Mouse (Mus musculus) MEL (cell line): ENCODE data around the gene Lrba. TPM values are rescaled to one million over a fixed set of nuclear protein-coding genes. Genes with fewer than 3 reads are reported as not detected.

ENCODE experiments used
- DNase-seq: peaks from one replicate; pipeline ENCODE4 v3.0.0; 2011; ENCODE audit warnings: low read depth, low spot score
- H3K27ac ChIP-seq: 2 replicates; pipeline ENCODE4 v1.5.1; 2012; ENCODE audit warnings: low read depth, mild to moderate bottlenecking, control low read depth, low read length, moderate library complexity; ENCODE audit not compliant: control insufficient read depth
- H3K27me3 ChIP-seq, 2 experiments: fragments of 150-350 bp in 1 of 2; sonication (generic) in 1 of 2; 2 replicates each; pipeline ENCODE4 v1.6.1; 2012; ENCODE audit warnings: low read length in 2 of 2, mild to moderate bottlenecking in 2 of 2, improper control_type of control experiment in 1 of 2, moderate library complexity in 1 of 2; ENCODE audit not compliant: insufficient read depth in 2 of 2, control insufficient read depth in 1 of 2
- H3K36me3 ChIP-seq, 2 experiments: 2 replicates each; pipeline ENCODE4 v1.6.1; 2012 to 2014; ENCODE audit warnings: low read length in 2 of 2, improper control_type of control experiment in 1 of 2, inconsistent platforms in 1 of 2, mild to moderate bottlenecking in 1 of 2; ENCODE audit not compliant: insufficient read depth in 2 of 2, control insufficient read depth in 1 of 2
- H3K4me1 ChIP-seq, 2 experiments: fragments of 150-350 bp in 1 of 2; sonication (generic) in 1 of 2; 2 replicates each; pipeline ENCODE4 v1.6.1; 2012; ENCODE audit warnings: low read length in 2 of 2, improper control_type of control experiment in 1 of 2, mild to moderate bottlenecking in 1 of 2; ENCODE audit not compliant: insufficient read depth in 2 of 2, control insufficient read depth in 1 of 2
- H3K4me3 ChIP-seq, 2 experiments: fragments of 150-350 bp in 1 of 2; sonication (generic) in 1 of 2; 2 replicates each; pipeline ENCODE4 v1.5.1; 2012; ENCODE audit warnings: low read depth in 2 of 2, low read length in 2 of 2, mild to moderate bottlenecking in 2 of 2, moderate library complexity in 2 of 2, control low read depth in 1 of 2, improper control_type of control experiment in 1 of 2; ENCODE audit not compliant: control insufficient read depth in 1 of 2, insufficient read depth in 1 of 2
- H3K79me2 ChIP-seq: 2 replicates; pipeline ENCODE4 v1.6.1; 2012; ENCODE audit warnings: mild to moderate bottlenecking, low read length, moderate library complexity; ENCODE audit not compliant: control insufficient read depth, poor library complexity, insufficient read depth
- H3K9ac ChIP-seq: 2 replicates; pipeline ENCODE4 v1.6.1; 2012; ENCODE audit warnings: low read depth, mild to moderate bottlenecking, control low read depth, low read length, moderate library complexity; ENCODE audit not compliant: control insufficient read depth, poor library complexity, severe bottlenecking
- H3K9me3 ChIP-seq: fragments of 150-350 bp; sonication (generic); replicated peaks from 2 replicates; pipeline ENCODE4 v1.6.1; 2012; ENCODE audit warnings: mild to moderate bottlenecking, low read length, improper control_type of control experiment, moderate library complexity; ENCODE audit not compliant: insufficient read depth
- CHD1 ChIP-seq: IDR thresholded peaks from 2 replicates; pipeline ENCODE4 v1.6.1; 2012; ENCODE audit warnings: low read depth, mild to moderate bottlenecking, inconsistent platforms, low read length, improper control_type of control experiment
- CHD2 ChIP-seq: IDR thresholded peaks from 2 replicates; pipeline ENCODE4 v1.6.1; 2011; ENCODE audit warnings: low read length, improper control_type of control experiment
- EP300 ChIP-seq, 2 experiments: IDR thresholded peaks; 2 replicates each; pipeline ENCODE4 v1.6.1; 2011; ENCODE audit warnings: improper control_type of control experiment in 2 of 2, low read length in 2 of 2, low read depth in 1 of 2, mild to moderate bottlenecking in 1 of 2
- ETS1 ChIP-seq: IDR thresholded peaks from 2 replicates; pipeline ENCODE4 v1.6.1; 2012; ENCODE audit warnings: low read depth, mild to moderate bottlenecking, inconsistent platforms, low read length, improper control_type of control experiment, moderate library complexity
- GABPA ChIP-seq: IDR thresholded peaks from 2 replicates; pipeline ENCODE4 v1.6.1; 2012; ENCODE audit warnings: low read depth, mild to moderate bottlenecking, inconsistent platforms, low read length, improper control_type of control experiment, moderate library complexity
- GATA1 ChIP-seq: IDR thresholded peaks from 2 replicates; pipeline ENCODE4 v1.6.1; 2011; ENCODE audit warnings: low read depth, low read length, improper control_type of control experiment
- HCFC1 ChIP-seq: IDR thresholded peaks from 2 replicates; pipeline ENCODE4 v1.6.1; 2012; ENCODE audit warnings: low read depth, mild to moderate bottlenecking, inconsistent platforms, low read length, improper control_type of control experiment, moderate library complexity
- MAX ChIP-seq: IDR thresholded peaks from 2 replicates; pipeline ENCODE4 v1.6.1; 2011; ENCODE audit warnings: low read length, improper control_type of control experiment
- MEF2A ChIP-seq: IDR thresholded peaks from 2 replicates; pipeline ENCODE4 v1.6.1; 2014; ENCODE audit warnings: low read depth, mild to moderate bottlenecking, inconsistent platforms, low read length, improper control_type of control experiment; ENCODE audit not compliant: poor library complexity, insufficient replicate concordance, severe bottlenecking; ENCODE audit errors: extremely low read depth
- MYB ChIP-seq: IDR thresholded peaks from 2 replicates; pipeline ENCODE4 v1.6.1; 2011; ENCODE audit warnings: mild to moderate bottlenecking, low read depth, low read length, improper control_type of control experiment
- NELFE ChIP-seq: IDR thresholded peaks from 2 replicates; pipeline ENCODE4 v1.6.1; 2011; ENCODE audit warnings: low read depth, low read length, improper control_type of control experiment
- NRF1 ChIP-seq: IDR thresholded peaks from 2 replicates; pipeline ENCODE4 v1.6.1; 2014; ENCODE audit warnings: low read depth, mild to moderate bottlenecking, inconsistent platforms, low read length, improper control_type of control experiment, moderate library complexity; ENCODE audit not compliant: poor library complexity, insufficient read depth, severe bottlenecking
- POLR2A ChIP-seq, 2 experiments: IDR thresholded peaks; 2 replicates each; pipeline ENCODE4 v1.6.1; 2011 to 2012; ENCODE audit warnings: low read length in 2 of 2, mild to moderate bottlenecking in 2 of 2, control low read depth in 1 of 2, improper control_type of control experiment in 1 of 2, low read depth in 1 of 2, moderate library complexity in 1 of 2; ENCODE audit not compliant: control insufficient read depth in 1 of 2, insufficient read depth in 1 of 2, poor library complexity in 1 of 2
- POLR2AphosphoS2 ChIP-seq: IDR thresholded peaks from 2 replicates; pipeline ENCODE4 v1.6.1; 2011; ENCODE audit warnings: low read length, improper control_type of control experiment
- RAD21 ChIP-seq: IDR thresholded peaks from 2 replicates; pipeline ENCODE4 v1.6.1; 2011; ENCODE audit warnings: mild to moderate bottlenecking, low read depth, low read length, improper control_type of control experiment
- TAL1 ChIP-seq: IDR thresholded peaks from 2 replicates; pipeline ENCODE4 v1.6.1; 2012; ENCODE audit warnings: mild to moderate bottlenecking, inconsistent platforms, low read length, moderate library complexity, mixed read lengths
- UBTF ChIP-seq: IDR thresholded peaks from 2 replicates; pipeline ENCODE4 v1.6.1; 2012; ENCODE audit warnings: low read depth, mild to moderate bottlenecking, inconsistent platforms, low read length, improper control_type of control experiment, moderate library complexity, borderline replicate concordance; ENCODE audit not compliant: insufficient read depth
- USF1 ChIP-seq: IDR thresholded peaks from 2 replicates; pipeline ENCODE4 v1.6.1; 2014; ENCODE audit warnings: low read depth, mild to moderate bottlenecking, inconsistent platforms, low read length, improper control_type of control experiment, moderate library complexity
- polyA plus RNA-seq, 2 experiments: library from polyadenylated mRNA; stranded (reverse) in 1 of 2; unstranded in 1 of 2; fragments of >175 nt in 1 of 2; fragments of >200 nt in 1 of 2; gene quantifications; 2 replicates each; pipeline versions ENCODE4 v1.2.1 to v1.2.4; 2012; ENCODE audit warnings: low replicate concordance in 2 of 2, low read depth in 1 of 2; ENCODE audit not compliant: insufficient read length in 2 of 2, insufficient read depth in 1 of 2, missing spikeins in 1 of 2
- total RNA-seq: library from RNA; depleted of rRNA; stranded (reverse); fragments of 300-350 nt; gene quantifications from 2 replicates; pipeline ENCODE4 v1.2.3, GENCODE M21; 2012

The Lrba gene
- total and polyA plus RNA-seq, 3 experiments = 10.9 to 17.9 TPM; not detected in 1

DNA sequence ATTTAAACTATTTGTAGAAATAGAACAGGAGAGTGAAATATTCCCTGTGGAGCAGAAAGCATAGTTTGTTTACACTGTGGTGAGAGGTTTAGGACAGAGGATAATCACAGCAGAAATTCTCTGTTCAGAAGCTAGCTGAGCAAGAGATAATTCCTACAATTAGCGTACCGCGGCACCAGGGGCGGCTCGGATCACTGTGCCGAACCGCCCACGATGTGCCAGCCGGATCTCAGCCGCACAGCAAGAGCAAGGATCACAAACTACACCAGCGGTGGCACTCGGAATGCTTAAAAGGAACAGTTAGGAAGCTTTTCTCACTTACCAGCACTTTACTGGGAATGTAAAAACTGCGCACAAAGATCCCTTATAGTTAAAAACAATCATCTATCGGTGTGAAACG is 28.5 kb upstream of the Lrba start:
- Histone ChIP-seq H3K27me3 (no peaks in the 10 kb centered on the region), H3K4me1 (no peaks in the 10 kb centered on the region), H3K9me3 (no peaks in the 10 kb centered on the region), H3K9ac (no peak overlapping the region), H3K36me3 (no peaks in the 10 kb centered on the region), H3K79me2 (no peaks in the 10 kb centered on the region), H3K27ac (no peak overlapping the region), H3K4me3 (no peak overlapping the region)
- DNase-seq = no peak
- TF ChIP-seq GABPA (no peak), RAD21 (no peak), CHD2 (no peak), MYB (no peak), MEF2A (no peak), NELFE (no peak), HCFC1 (no peak), MAX (no peak), TAL1 (no peak), POLR2AphosphoS2 (no peak), USF1 (no peak)
- TF ChIP-seq, all 39 proteins: peak for 0

DNA sequence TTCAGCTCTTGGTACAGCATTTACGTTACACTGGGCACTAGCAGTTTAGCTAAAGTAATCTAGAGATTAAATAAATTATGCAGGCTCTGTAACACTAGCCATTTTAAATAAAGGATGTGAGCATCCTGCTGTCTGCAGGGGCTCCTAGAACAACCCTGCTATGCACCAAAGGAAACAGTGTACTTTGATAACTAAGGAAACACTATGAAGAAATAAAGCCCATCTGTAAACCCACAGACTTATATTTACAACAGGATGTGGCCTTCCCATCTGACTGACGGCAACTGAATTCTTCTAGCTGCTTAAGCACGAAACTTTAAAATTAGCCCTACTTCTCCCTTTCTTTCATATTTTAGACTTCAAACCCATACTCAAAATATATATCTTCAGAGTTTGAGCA is 28.0 kb upstream of the Lrba start:
- H3K36me3 ChIP-seq = no peaks in the 10 kb centered on the region
- DNase-seq = no peak
- no peaks in the 10 kb centered on the region for H3K79me2 ChIP-seq
- no peaks in the 10 kb centered on the region for H3K27me3 ChIP-seq
- TF ChIP-seq NRF1 = no peak
- no peak for TF ChIP-seq UBTF
- no peak for TF ChIP-seq ETS1
- no peak for TF ChIP-seq CHD1
- TF ChIP-seq EP300 (IDR thresholded peaks at IDR 0.05; ENCODE audit: low read depth in 1 of 2, low read length in 2 of 2) = no peak
- TF ChIP-seq GATA1 = no peak
- no peak for TF ChIP-seq MEF2A
- TF ChIP-seq POLR2A (IDR thresholded peaks at IDR 0.05; ENCODE audit: control insufficient read depth in 1 of 2, insufficient read depth in 1 of 2, low read depth in 1 of 2, low read length in 2 of 2, poor library complexity in 1 of 2) = no peak
- TF ChIP-seq RAD21 = no peak
- no peak overlapping the region for H3K27ac ChIP-seq
- no peak overlapping the region for H3K4me3 ChIP-seq
- no peak overlapping the region for H3K9ac ChIP-seq
- H3K4me1 ChIP-seq = no peaks in the 10 kb centered on the region
- no peaks in the 10 kb centered on the region for H3K9me3 ChIP-seq
